Mouse (Mus musculus): ENCODE measurements around the gene Rnf4. TPM values are rescaled to one million over a fixed set of nuclear protein-coding genes. Genes with fewer than 3 reads are reported as not detected.

Rnf4 gene
- polyA plus RNA-seq, 1 experiment from 2014 or later: 60.4 TPM

GRCm38 (mm10) chr5:34395347-34395746 lies 59.3 kb downstream of the Rnf4 start:
- no peak overlapping the region for H3K4me2 ChIP-seq (ENCODE audit: low read depth, low read length)
- peaks cover 4% of the 10 kb centered on the region for H3K4me1 ChIP-seq (ENCODE audit: insufficient read depth)
- H3K9me3 ChIP-seq (ENCODE audit: low read length): no peaks in the 10 kb centered on the region
- no peak overlapping the region for H3K27ac ChIP-seq (ENCODE audit: low read depth)
- ATAC-seq: no peak
- 73% methylated on average over 1 of the region's 1 CpGs for WGBS (ENCODE audit: insufficient replicate concordance)
- H3K27me3 ChIP-seq (ENCODE audit: insufficient read depth, low read length): no peaks in the 10 kb centered on the region
- no peak for DNase-seq
- TF ChIP-seq CTCF (IDR thresholded peaks at IDR 0.05; ENCODE audit: low read depth): no peak
- TF ChIP-seq EP300 (IDR thresholded peaks at IDR 0.05; ENCODE audit: low read depth): no peak
- H3K4me3 ChIP-seq (ENCODE audit: low read depth, low read length): no peak overlapping the region
- H3K9ac ChIP-seq (replicated peaks): no peak overlapping the region
- H3K36me3 ChIP-seq (replicated peaks; ENCODE audit: insufficient read depth, low read length): no peaks in the 10 kb centered on the region

- Histone ChIP-seq H3K27me3 (ENCODE audit: insufficient read depth, low read length) (no peaks in the 10 kb centered on the region), H3K9ac (replicated peaks) (no peak overlapping the region), H3K9me3 (ENCODE audit: low read length) (no peaks in the 10 kb centered on the region), H3K27ac (ENCODE audit: low read depth) (no peak overlapping the region), H3K4me2 (ENCODE audit: low read depth, low read length) (no peak overlapping the region), H3K4me3 (ENCODE audit: low read depth, low read length) (no peak overlapping the region), H3K36me3 (replicated peaks; ENCODE audit: insufficient read depth, low read length) (no peaks in the 10 kb centered on the region), H3K4me1 (ENCODE audit: insufficient read depth) (peaks cover 4% of the 10 kb centered on the region)
- no peak for TF ChIP-seq CTCF (IDR thresholded peaks at IDR 0.05; ENCODE audit: low read depth)
- TF ChIP-seq EP300 (IDR thresholded peaks at IDR 0.05; ENCODE audit: low read depth): no peak
- 78% methylated on average over 2 of the region's 2 CpGs for WGBS (ENCODE audit: insufficient replicate concordance)
- ATAC-seq (no peak), DNase-seq (no peak)
Measured at GRCm38 (mm10) chr5:34395850-34396540, 59.9 kb downstream of the Rnf4 start.

GRCm38 (mm10) chr5:34397866-34398265 lies 61.8 kb downstream of the Rnf4 start:
- no peaks in the 10 kb centered on the region for H3K27me3 ChIP-seq (ENCODE audit: insufficient read depth, low read length)
- TF ChIP-seq CTCF (IDR thresholded peaks at IDR 0.05; ENCODE audit: low read depth): no peak; the same call in 1 of the 2 replicates
- TF ChIP-seq EP300 (IDR thresholded peaks at IDR 0.05; ENCODE audit: low read depth): no peak
- H3K4me2 ChIP-seq (ENCODE audit: low read depth, low read length): no peak overlapping the region
- no peak overlapping the region for H3K27ac ChIP-seq (ENCODE audit: low read depth)
- no peak for ATAC-seq
- H3K36me3 ChIP-seq (replicated peaks; ENCODE audit: insufficient read depth, low read length): no peaks in the 10 kb centered on the region
- H3K9me3 ChIP-seq (ENCODE audit: low read length): no peaks in the 10 kb centered on the region
- H3K4me1 ChIP-seq (ENCODE audit: insufficient read depth): peaks cover 4% of the 10 kb centered on the region
- no peak overlapping the region for H3K9ac ChIP-seq (replicated peaks)
- WGBS (ENCODE audit: insufficient replicate concordance): 86% methylated on average over 2 of the region's 2 CpGs
- no peak for DNase-seq
- H3K4me3 ChIP-seq (ENCODE audit: low read depth, low read length): no peak overlapping the region

GRCm38 (mm10) chr5:34398326-34398725 lies 62.2 kb downstream of the Rnf4 start:
- Histone ChIP-seq H3K36me3 (replicated peaks; ENCODE audit: insufficient read depth, low read length) (no peaks in the 10 kb centered on the region), H3K9ac (replicated peaks) (no peak overlapping the region), H3K4me3 (ENCODE audit: low read depth, low read length) (no peak overlapping the region), H3K27ac (ENCODE audit: low read depth) (no peak overlapping the region), H3K4me1 (ENCODE audit: insufficient read depth) (peaks cover 4% of the 10 kb centered on the region), H3K27me3 (ENCODE audit: insufficient read depth, low read length) (no peaks in the 10 kb centered on the region), H3K9me3 (ENCODE audit: low read length) (no peaks in the 10 kb centered on the region), H3K4me2 (ENCODE audit: low read depth, low read length) (no peak overlapping the region)
- WGBS (ENCODE audit: insufficient replicate concordance): 62% methylated on average over 1 of the region's 1 CpGs
- TF ChIP-seq EP300 (IDR thresholded peaks at IDR 0.05; ENCODE audit: low read depth) (no peak), CTCF (IDR thresholded peaks at IDR 0.05; ENCODE audit: low read depth) (no peak)
- ATAC-seq: no peak
- DNase-seq: no peak

Other genes with a start within 250 kb of the Rnf4 start
- gene Poln, start 166.8 kb upstream of the Rnf4 start, polyA plus RNA-seq (2015; fragmentation: Nextera tagmentation; extraction: Ambion mirVana): 0.38 and 0.47 TPM in 2 replicates
- gene Haus3, start 166.8 kb upstream of the Rnf4 start, polyA plus RNA-seq (2015; fragmentation: Nextera tagmentation; extraction: Ambion mirVana): 12.3 and 14.0 TPM in 2 replicates
- gene Mxd4, start 148.6 kb upstream of the Rnf4 start, polyA plus RNA-seq (2015; fragmentation: Nextera tagmentation; extraction: Ambion mirVana): 7.5 and 9.4 TPM in 2 replicates
- 0.02 and 0.14 TPM in 2 replicates for gene Zfyve28, start 47.8 kb upstream of the Rnf4 start, polyA plus RNA-seq (2015; fragmentation: Nextera tagmentation; extraction: Ambion mirVana)
- gene Cfap99, start 47.7 kb upstream of the Rnf4 start, polyA plus RNA-seq (2015; fragmentation: Nextera tagmentation; extraction: Ambion mirVana): not detected in 2 replicates
- 2.2 and 2.7 TPM in 2 replicates for gene Fam193a, start 33.6 kb downstream of the Rnf4 start, polyA plus RNA-seq (2015; fragmentation: Nextera tagmentation; extraction: Ambion mirVana)
- gene Tnip2, start 177.7 kb downstream of the Rnf4 start, polyA plus RNA-seq (2015; fragmentation: Nextera tagmentation; extraction: Ambion mirVana): 5.3 and 5.5 TPM in 2 replicates
- gene Sh3bp2, start 189.5 kb downstream of the Rnf4 start, polyA plus RNA-seq (2015; fragmentation: Nextera tagmentation; extraction: Ambion mirVana): 7.7 and 9.8 TPM in 2 replicates
- gene Add1, start 237.4 kb downstream of the Rnf4 start, polyA plus RNA-seq (2015; fragmentation: Nextera tagmentation; extraction: Ambion mirVana): 52.0 and 54.8 TPM in 2 replicates

Measured in liver, postnatal 0 days (tissue).